Mouse (Mus musculus) liver, embryonic 11.5 days (tissue): Measurements from ENCODE around the gene Lmf1. TPM values are rescaled to one million over a fixed set of nuclear protein-coding genes. Genes with fewer than 3 reads are reported as not detected.

Experiments
- ATAC-seq: fragments of 200-750 bp; cut with Nextera tagmentation; replicated peaks from 2 replicates; pipeline ENCODE4 v1.8.0; 2017; ENCODE audit warnings: moderate number of reproducible peaks, mild to moderate bottlenecking, moderate TSS enrichment, moderate library complexity; ENCODE audit not compliant: low FRiP score
- DNase-seq: peaks from one replicate; pipeline ENCODE4 v3.0.0-alpha.2; 2017; ENCODE audit warnings: low spot score
- H3K27ac ChIP-seq: fragments of 300-500 bp; sonication (generic); 2 replicates; pipeline ENCODE4 v1.5.1; 2014; ENCODE audit warnings: mild to moderate bottlenecking, low read depth, low read length, control low read depth
- H3K27me3 ChIP-seq: fragments of 300-500 bp; sonication (generic); replicated peaks from 2 replicates; pipeline ENCODE4 v1.6.1; 2014; ENCODE audit warnings: low read length, mixed read lengths; ENCODE audit not compliant: control insufficient read depth, insufficient read depth
- H3K36me3 ChIP-seq: fragments of 300-500 bp; sonication (generic); 2 replicates; pipeline ENCODE4 v1.6.1; 2014; ENCODE audit warnings: mild to moderate bottlenecking, low read length, moderate library complexity, mixed read lengths; ENCODE audit not compliant: control insufficient read depth, insufficient read depth
- H3K4me1 ChIP-seq: fragments of 300-500 bp; sonication (generic); replicated peaks from 2 replicates; pipeline ENCODE4 v1.6.1; 2014; ENCODE audit warnings: low read length, mixed read lengths; ENCODE audit not compliant: control insufficient read depth, insufficient read depth
- H3K4me2 ChIP-seq: fragments of 300-500 bp; sonication (generic); 2 replicates; pipeline ENCODE4 v1.6.1; 2014; ENCODE audit warnings: mild to moderate bottlenecking, control low read depth, moderate library complexity
- H3K4me3 ChIP-seq: fragments of 300-500 bp; sonication (generic); 2 replicates; pipeline ENCODE4 v1.5.1; 2014; ENCODE audit warnings: low read depth, low read length, control low read depth
- H3K9ac ChIP-seq: fragments of 300-500 bp; sonication (generic); 2 replicates; pipeline ENCODE4 v1.6.1; 2014; ENCODE audit warnings: low read depth, low read length, control low read depth
- H3K9me3 ChIP-seq: fragments of 300-500 bp; sonication (generic); 2 replicates; pipeline ENCODE4 v1.6.1; 2016; ENCODE audit warnings: low read length, inconsistent platforms, mixed read lengths; ENCODE audit not compliant: control insufficient read depth
- WGBS: fragments of 180-500 bp; shearing (Covaris S2); extraction: QIAGEN DNeasy Blood & Tissue Kit; methylation state at CpG from one replicate; pipeline ENCODE4 v1.1.7; 2014; 5-methylcytosine and 5-hydroxymethylcytosine counted together
- polyA plus RNA-seq: library from polyadenylated mRNA; unstranded; fragments of >200 nt; fragmentation: Nextera tagmentation; extraction: Ambion mirVana; gene quantifications from 2 replicates; pipeline ENCODE4 v1.2.1, GENCODE M21; 2014

Lmf1 gene
- polyA plus RNA-seq, 1 experiment from 2014 or later = 29.1 TPM

DNA sequence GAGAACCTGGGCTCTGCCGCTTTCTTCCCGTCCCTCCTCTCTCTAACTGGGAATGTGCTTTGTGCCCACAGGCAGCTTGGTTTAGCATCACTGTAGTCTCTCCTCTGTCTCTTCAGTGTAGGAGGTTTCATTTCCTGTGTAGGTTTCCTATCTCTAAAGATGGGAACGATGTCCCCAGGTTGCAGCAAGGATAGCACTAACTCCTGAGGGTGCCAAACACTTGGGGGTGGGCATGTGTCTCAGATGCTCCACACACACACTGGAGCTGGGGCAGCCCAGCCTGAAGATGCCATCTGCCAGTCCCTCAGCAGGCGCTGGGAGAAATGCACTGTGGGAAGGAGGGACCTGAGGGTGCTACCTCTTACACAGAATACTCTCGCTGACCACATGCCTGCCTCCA lies 56.9 kb downstream of the Lmf1 start:
- H3K27ac ChIP-seq = no peak overlapping the region
- DNase-seq (no peak), ATAC-seq (no peak)
- H3K27me3 ChIP-seq = no peaks in the 10 kb centered on the region
- no peaks in the 10 kb centered on the region for H3K9me3 ChIP-seq
- no peak overlapping the region for H3K4me2 ChIP-seq
- H3K9ac ChIP-seq = no peak overlapping the region
- H3K4me3 ChIP-seq = no peak overlapping the region
- WGBS = 82% methylated on average over 5 of the region's 5 CpGs
- no peaks in the 10 kb centered on the region; the same call in 1 of the 2 replicates for H3K36me3 ChIP-seq
- no peaks in the 10 kb centered on the region; the same call in 1 of the 2 replicates for H3K4me1 ChIP-seq

DNA sequence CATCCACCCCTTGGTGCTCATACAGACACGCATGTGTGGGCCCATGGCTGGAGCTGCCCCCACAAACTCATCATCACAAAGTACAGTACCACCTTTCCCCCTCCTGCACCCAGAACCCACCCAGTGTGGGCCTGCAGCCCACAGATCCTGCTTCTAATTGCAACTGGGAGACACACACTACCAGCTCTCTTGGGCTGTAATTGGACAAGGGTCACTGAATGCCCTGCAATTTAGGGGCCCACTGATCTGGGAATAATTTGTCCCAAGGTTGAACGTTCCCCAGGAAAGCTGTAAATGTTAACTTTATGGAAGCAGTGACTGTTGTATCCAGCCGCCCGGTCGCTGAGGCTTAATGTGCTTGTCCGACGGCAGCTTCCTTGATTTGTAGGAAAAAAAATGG lies 59.1 kb downstream of the Lmf1 start:
- Histone ChIP-seq H3K4me1 (no peaks in the 10 kb centered on the region; the same call in 1 of the 2 replicates), H3K27ac (no peak overlapping the region), H3K36me3 (no peaks in the 10 kb centered on the region; the same call in 1 of the 2 replicates), H3K4me3 (no peak overlapping the region), H3K9me3 (no peaks in the 10 kb centered on the region), H3K27me3 (no peaks in the 10 kb centered on the region), H3K9ac (no peak overlapping the region), H3K4me2 (no peak overlapping the region)
- ATAC-seq (no peak), DNase-seq (no peak)
- 86% methylated on average over 7 of the region's 7 CpGs for WGBS

DNA sequence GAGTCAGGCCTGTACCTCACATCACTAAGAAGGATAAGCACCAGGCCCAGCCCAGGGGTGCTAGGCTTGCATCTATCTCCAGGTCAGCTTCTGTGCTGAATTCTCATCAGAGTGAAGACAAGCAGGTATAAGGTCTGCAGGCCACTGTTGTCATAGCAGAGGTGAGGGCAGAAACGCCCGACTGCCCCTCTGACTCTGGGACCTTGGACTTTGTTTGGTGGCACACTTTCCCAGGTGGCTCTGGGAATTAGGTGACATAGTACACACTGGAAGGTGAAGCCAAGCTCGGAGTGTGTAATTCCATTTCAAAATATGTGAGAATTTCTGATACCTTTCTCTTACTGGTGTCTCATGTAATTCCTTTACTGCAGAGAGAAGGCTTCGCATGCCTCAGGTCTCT lies 59.6 kb downstream of the Lmf1 start:
- Histone ChIP-seq H3K27me3 (no peaks in the 10 kb centered on the region), H3K4me3 (no peak overlapping the region), H3K4me1 (no peaks in the 10 kb centered on the region; the same call in 1 of the 2 replicates), H3K9ac (no peak overlapping the region), H3K36me3 (no peaks in the 10 kb centered on the region; the same call in 1 of the 2 replicates), H3K4me2 (no peak overlapping the region), H3K27ac (no peak overlapping the region), H3K9me3 (no peaks in the 10 kb centered on the region)
- WGBS = 76% methylated on average over 4 of the region's 4 CpGs
- no peak for DNase-seq
- no peak for ATAC-seq

DNA sequence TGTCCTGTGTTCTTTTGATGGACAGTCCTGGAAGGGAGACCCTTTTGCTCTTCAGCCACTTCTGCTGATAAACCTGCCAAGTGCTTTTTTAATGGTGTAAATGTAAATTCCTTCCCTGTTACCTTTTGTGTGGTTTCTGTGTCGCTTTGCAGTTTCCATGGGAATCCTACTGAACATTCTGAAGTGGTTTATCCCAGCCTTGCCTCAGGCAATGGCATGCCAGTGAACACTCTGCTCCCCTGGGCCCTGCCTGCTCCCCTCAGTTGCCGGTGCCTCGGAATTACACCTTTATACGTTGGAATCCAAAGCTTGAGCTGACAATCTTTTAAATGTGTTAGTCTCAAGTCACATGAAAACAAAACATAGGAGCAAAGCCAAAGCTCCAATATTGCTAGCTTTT lies 62.1 kb downstream of the Lmf1 start:
- Histone ChIP-seq H3K4me3 (no peak overlapping the region), H3K27me3 (no peaks in the 10 kb centered on the region), H3K9ac (no peak overlapping the region), H3K4me2 (no peak overlapping the region), H3K4me1 (no peaks in the 10 kb centered on the region; the same call in 1 of the 2 replicates), H3K27ac (no peak overlapping the region), H3K9me3 (no peaks in the 10 kb centered on the region), H3K36me3 (no peaks in the 10 kb centered on the region)
- ATAC-seq = no peak
- WGBS = 85% methylated on average over 4 of the region's 4 CpGs
- DNase-seq = no peak

DNA sequence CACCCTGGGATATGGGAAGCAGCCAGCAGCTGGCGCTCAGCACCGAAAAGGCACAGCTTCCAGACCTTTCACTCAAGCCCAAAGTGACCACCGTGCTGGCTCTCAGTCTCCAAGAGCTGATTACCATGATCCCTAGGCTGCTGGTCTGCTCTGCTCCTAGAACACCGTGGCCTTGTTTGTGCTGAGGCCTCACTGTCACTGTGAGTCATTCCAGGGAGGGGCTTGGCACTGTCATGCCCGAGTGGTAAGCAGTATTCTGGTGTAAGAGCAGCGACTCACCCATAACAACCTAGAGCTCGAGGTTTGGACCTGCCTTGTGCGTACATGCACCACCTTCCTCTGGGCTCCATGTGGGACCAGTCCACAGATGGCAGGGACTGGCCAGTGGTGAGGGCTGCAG lies 63.1 kb downstream of the Lmf1 start:
- ATAC-seq = no peak
- Histone ChIP-seq H3K36me3 (no peaks in the 10 kb centered on the region), H3K9ac (no peak overlapping the region), H3K4me1 (no peaks in the 10 kb centered on the region; the same call in 1 of the 2 replicates), H3K4me2 (no peak overlapping the region), H3K4me3 (no peak overlapping the region), H3K9me3 (no peaks in the 10 kb centered on the region), H3K27ac (no peak overlapping the region), H3K27me3 (no peaks in the 10 kb centered on the region)
- no peak for DNase-seq
- 83% methylated on average over 8 of the region's 8 CpGs for WGBS

DNA sequence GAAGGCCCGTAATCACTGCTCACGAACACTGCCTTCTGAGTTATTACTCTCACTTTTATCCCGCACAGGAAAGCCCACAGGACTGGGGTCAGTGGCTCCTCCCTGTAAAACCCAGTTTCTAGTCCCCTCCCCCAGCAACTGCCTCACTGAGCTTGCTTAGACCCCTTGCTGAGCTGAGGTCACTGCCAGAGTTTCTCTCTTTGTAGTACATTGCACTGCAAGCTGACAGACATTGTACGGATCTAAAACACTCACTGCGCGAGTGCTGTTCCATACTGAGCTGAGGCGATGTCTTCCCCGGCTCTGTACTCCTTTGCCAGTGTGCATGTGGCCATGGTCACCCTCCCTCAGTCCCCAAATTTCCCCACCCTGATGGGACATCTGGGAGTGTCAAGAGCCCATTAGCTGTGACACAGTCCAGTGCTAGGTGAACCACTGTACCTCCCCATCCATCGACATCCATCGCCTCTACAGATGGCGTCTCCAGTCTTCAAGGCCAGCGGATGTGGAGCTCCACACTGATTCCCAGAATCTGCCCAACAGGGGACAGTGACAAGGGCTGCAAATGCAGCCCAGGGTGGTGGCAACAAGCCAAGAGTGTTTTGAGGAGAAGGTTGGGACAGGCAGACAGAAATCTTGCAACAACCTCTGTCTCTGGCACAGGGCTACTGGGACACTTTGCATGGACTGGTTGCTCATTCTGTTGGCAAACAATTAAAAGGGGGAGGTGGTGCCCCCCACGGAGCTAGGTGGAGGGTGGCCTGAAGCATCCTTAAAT lies 64.8 kb downstream of the Lmf1 start:
- DNase-seq = no peak
- 76% methylated on average over 13 of the region's 13 CpGs for WGBS
- Histone ChIP-seq H3K9me3 (no peaks in the 10 kb centered on the region), H3K4me1 (no peaks in the 10 kb centered on the region), H3K27ac (no peak overlapping the region), H3K27me3 (no peaks in the 10 kb centered on the region), H3K4me2 (no peak overlapping the region), H3K4me3 (no peak overlapping the region), H3K9ac (no peak overlapping the region), H3K36me3 (peaks cover 4% of the 10 kb centered on the region; the same call in 1 of the 2 replicates)
- no peak for ATAC-seq

DNA sequence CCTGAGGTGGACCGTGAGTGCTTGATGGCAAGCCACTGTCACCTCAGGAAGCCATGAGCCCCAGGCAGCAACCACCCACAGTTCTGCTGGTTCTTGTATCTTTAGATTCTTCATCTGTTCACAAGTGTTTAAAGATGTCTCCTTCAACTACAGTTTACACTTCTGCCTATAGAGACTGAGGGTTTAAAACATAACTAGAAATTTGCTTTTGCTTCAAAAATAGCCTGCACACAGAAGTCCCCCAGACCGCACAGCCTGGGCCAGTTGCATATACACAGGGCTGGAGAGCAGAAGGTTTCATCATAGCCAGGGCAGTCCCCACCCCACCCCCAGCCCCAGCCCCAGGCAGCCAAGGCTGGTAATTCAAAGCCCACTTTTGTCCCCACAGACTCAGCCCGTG lies 65.9 kb downstream of the Lmf1 start:
- Histone ChIP-seq H3K27ac (no peak overlapping the region), H3K4me3 (no peak overlapping the region), H3K36me3 (peaks cover 4% of the 10 kb centered on the region), H3K4me2 (no peak overlapping the region), H3K4me1 (no peaks in the 10 kb centered on the region), H3K27me3 (no peaks in the 10 kb centered on the region), H3K9me3 (no peaks in the 10 kb centered on the region), H3K9ac (no peak overlapping the region)
- no peak for ATAC-seq
- DNase-seq = no peak
- 88% methylated on average over 3 of the region's 3 CpGs for WGBS

DNA sequence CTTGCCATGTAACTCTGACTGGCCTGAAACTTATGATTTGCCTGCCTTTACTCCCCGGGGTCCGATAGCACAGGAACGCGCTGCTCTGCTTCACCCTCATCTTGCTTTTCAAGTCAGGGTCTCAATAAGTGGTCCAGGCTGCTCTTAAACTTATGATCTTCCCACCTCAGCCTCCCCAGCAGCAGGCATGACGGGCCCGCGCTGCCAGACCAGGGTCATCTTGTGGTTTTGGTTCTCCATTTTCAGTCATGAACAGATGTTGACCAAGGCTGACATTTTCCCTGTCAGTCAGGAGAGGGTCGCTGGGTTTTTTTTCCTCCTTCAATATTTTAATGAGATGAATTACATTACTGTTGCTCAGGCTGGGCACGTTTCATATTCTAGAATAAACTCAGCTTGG lies 66.8 kb downstream of the Lmf1 start:
- WGBS = 83% methylated on average over 9 of the region's 9 CpGs
- DNase-seq (no peak), ATAC-seq (no peak)
- no peaks in the 10 kb centered on the region for H3K27me3 ChIP-seq
- no peaks in the 10 kb centered on the region for H3K9me3 ChIP-seq
- no peak overlapping the region for H3K4me3 ChIP-seq
- H3K9ac ChIP-seq = no peak overlapping the region
- H3K36me3 ChIP-seq = peaks cover 4% of the 10 kb centered on the region
- no peak overlapping the region for H3K4me2 ChIP-seq
- H3K4me1 ChIP-seq = no peaks in the 10 kb centered on the region
- H3K27ac ChIP-seq = no peak overlapping the region

DNA sequence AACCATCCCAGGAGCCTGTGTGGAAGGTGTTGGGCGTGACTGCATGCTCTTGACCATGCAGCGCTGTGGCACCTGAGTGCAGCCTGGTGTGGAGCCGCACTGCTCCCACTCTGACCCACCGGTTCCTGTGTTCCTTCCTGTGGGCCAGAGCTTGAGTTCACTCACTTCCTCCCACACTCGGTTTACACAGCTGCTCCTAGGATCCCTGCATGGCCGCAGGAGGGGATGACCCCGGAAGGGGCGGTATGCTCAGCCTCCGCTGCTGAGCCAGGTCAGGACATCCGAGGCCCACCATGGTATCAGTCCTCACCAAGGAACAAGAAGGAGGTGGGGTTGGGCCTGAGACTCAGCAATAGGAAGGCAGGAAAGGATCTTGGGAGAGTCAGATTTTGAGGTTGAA lies 69.0 kb downstream of the Lmf1 start:
- Histone ChIP-seq H3K4me3 (no peak overlapping the region), H3K4me1 (no peaks in the 10 kb centered on the region), H3K27ac (no peak overlapping the region), H3K9me3 (no peaks in the 10 kb centered on the region), H3K4me2 (no peak overlapping the region), H3K36me3 (peaks cover 4% of the 10 kb centered on the region), H3K9ac (no peak overlapping the region), H3K27me3 (no peaks in the 10 kb centered on the region)
- 78% methylated on average over 10 of the region's 10 CpGs for WGBS
- ATAC-seq (no peak), DNase-seq (no peak)
